Mouse (Mus musculus): ENCODE results near the gene Crtac1.
A peak's percentile ranks its signal among the peaks of the same experiment; 100 is the strongest.

Crtac1 gene

GRCm38 (mm10) chr19:42238341-42238715, 193.3 kb downstream of the Crtac1 start:
- no peak for DNase-seq (ENCODE audit: low spot score in 2 of 2)

GRCm38 (mm10) chr19:42237602-42238340, 193.8 kb downstream of the Crtac1 start:
- DNase-seq (ENCODE audit: low spot score in 2 of 2) = peak; percentile 58 to 70
